Mouse (Mus musculus) limb, embryonic 15.5 days (tissue): Measurements from ENCODE around the gene H2-Q4. TPM values are rescaled to one million over a fixed set of nuclear protein-coding genes. Genes with fewer than 3 reads are reported as not detected.
"Not testable (repeated sequence)": the region's sequence is repeated elsewhere in the genome, so short reads cannot be mapped to it uniquely, and the experiment has no call there.

Experiments
- ATAC-seq: fragments of 200-750 bp; cut with Nextera tagmentation; 2 replicates; pipeline ENCODE4 v1.8.0; 2017; ENCODE audit warnings: low read depth, moderate TSS enrichment; ENCODE audit not compliant: insufficient number of reproducible peaks, low FRiP score, low TSS enrichment
- H3K27ac ChIP-seq: fragments of 300-500 bp; sonication (generic); 2 replicates; pipeline ENCODE4 v1.5.1; 2015; ENCODE audit warnings: moderate library complexity, mild to moderate bottlenecking, inconsistent platforms
- H3K27me3 ChIP-seq: fragments of 300-500 bp; sonication (generic); 2 replicates; pipeline ENCODE4 v1.6.1; 2015; ENCODE audit warnings: inconsistent platforms
- H3K36me3 ChIP-seq: fragments of 300-500 bp; sonication (generic); 2 replicates; pipeline ENCODE4 v1.6.1; 2015; ENCODE audit warnings: inconsistent platforms
- H3K4me1 ChIP-seq: fragments of 300-500 bp; sonication (generic); 2 replicates; pipeline ENCODE4 v1.6.1; 2015; ENCODE audit warnings: inconsistent platforms
- H3K4me2 ChIP-seq: fragments of 300-500 bp; sonication (generic); 2 replicates; pipeline ENCODE4 v1.6.1; 2015; ENCODE audit warnings: mild to moderate bottlenecking, inconsistent platforms
- H3K4me3 ChIP-seq: fragments of 300-500 bp; sonication (generic); 2 replicates; pipeline ENCODE4 v1.5.1; 2015; ENCODE audit warnings: mild to moderate bottlenecking, inconsistent platforms
- H3K9ac ChIP-seq: fragments of 300-500 bp; sonication (generic); 2 replicates; pipeline ENCODE4 v1.6.1; 2015; ENCODE audit warnings: inconsistent platforms
- H3K9me3 ChIP-seq: fragments of 300-500 bp; sonication (generic); 2 replicates; pipeline ENCODE4 v1.6.1; 2016; ENCODE audit warnings: inconsistent platforms
- WGBS: fragments of 180-500 bp; shearing (Covaris S2); methylation state at CpG from one replicate; pipeline ENCODE4 v1.1.7; 2015; 5-methylcytosine and 5-hydroxymethylcytosine counted together
- polyA plus RNA-seq: library from polyadenylated mRNA; unstranded; fragments of >200 nt; fragmentation: Nextera tagmentation; extraction: Ambion mirVana; gene quantifications from 2 replicates; pipeline ENCODE4 v1.2.1, GENCODE M21; 2015

Gene H2-Q4
- polyA plus RNA-seq, 1 experiment from 2014 or later, result 4.3 TPM

DNA sequence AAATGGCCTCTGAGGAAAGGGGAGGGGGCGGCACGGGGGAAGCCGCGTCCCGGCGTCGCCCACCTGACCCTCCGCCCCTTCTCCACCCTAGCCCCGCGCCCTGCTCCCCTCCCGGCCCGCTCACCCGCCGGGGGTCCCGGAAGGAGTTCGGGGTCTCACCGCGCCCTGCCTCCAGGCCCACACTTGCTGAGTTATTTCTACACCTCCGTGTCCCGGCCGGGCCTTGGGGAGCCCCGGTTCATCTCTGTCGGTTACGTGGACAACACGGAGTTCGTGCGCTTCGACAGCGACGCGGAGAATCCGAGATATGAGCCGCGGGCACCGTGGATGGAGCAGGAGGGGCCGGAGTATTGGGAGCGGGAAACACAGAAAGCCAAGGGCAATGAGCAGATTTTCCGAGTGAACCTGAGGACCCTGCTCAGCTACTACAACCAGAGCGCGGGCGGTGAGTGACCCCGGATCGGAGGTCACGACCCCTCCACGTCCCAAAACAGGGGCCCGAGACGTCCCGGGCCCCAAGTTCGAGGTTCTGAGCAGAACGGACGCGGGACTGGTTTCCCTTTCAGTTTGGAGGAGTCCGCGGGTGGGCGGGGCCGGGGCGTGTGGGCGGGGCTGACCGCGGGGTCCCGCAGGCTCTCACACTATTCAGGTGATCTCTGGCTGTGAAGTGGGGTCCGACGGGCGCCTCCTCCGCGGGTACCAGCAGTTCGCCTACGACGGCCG, 473 bp downstream of the H2-Q4 start:
- peak; percentile 40 for ATAC-seq
- Histone ChIP-seq H3K27me3 (no peaks in the 10 kb centered on the region; the same call in 1 of the 2 replicates), H3K9me3 (no peaks in the 10 kb centered on the region), H3K36me3 (no peaks in the 10 kb centered on the region), H3K9ac (peak overlapping the region; percentile 54), H3K4me3 (peak overlapping the region; percentile 62), H3K27ac (no peak overlapping the region), H3K4me1 (peaks cover 8% of the 10 kb centered on the region; the same call in 1 of the 2 replicates), H3K4me2 (peak overlapping the region; percentile 98)
- WGBS, result 2% methylated on average over 60 of the region's 70 CpGs

GRCm38 (mm10) chr17:35389796-35390195, 10.4 kb downstream of the H2-Q4 start:
- not testable (repeated sequence) for H3K27ac ChIP-seq, H3K4me2 ChIP-seq, ATAC-seq, H3K9me3 ChIP-seq, H3K9ac ChIP-seq, H3K4me1 ChIP-seq, H3K27me3 ChIP-seq, H3K36me3 ChIP-seq, H3K4me3 ChIP-seq
- 2% methylated on average over 7 of the region's 7 CpGs for WGBS

- not testable (repeated sequence) for H3K4me1 ChIP-seq, H3K9me3 ChIP-seq, H3K36me3 ChIP-seq, H3K9ac ChIP-seq, H3K4me2 ChIP-seq, ATAC-seq, H3K27me3 ChIP-seq, H3K4me3 ChIP-seq, H3K27ac ChIP-seq
- WGBS, result 67% methylated on average over 2 of the region's 2 CpGs
These were observed 13.3 kb downstream of the H2-Q4 start for GRCm38 (mm10) chr17:35392671-35393070.

GRCm38 (mm10) chr17:35393864-35394800, 14.7 kb downstream of the H2-Q4 start:
- not testable (repeated sequence) for H3K9me3 ChIP-seq, H3K9ac ChIP-seq, H3K27me3 ChIP-seq, H3K27ac ChIP-seq, H3K36me3 ChIP-seq, H3K4me1 ChIP-seq, ATAC-seq
- 2% methylated on average over 54 of the region's 75 CpGs for WGBS
- H3K4me3 ChIP-seq, result peak overlapping the region; percentile 25
- H3K4me2 ChIP-seq, result peak overlapping the region; percentile 43

- not testable (repeated sequence) for ATAC-seq, H3K36me3 ChIP-seq
- 88% methylated on average over 2 of the region's 2 CpGs for WGBS
These were observed 17.5 kb downstream of the H2-Q4 start for GRCm38 (mm10) chr17:35396956-35397355.

GRCm38 (mm10) chr17:35413057-35413456, 33.6 kb downstream of the H2-Q4 start:
- not testable (repeated sequence) for H3K4me2 ChIP-seq, H3K9me3 ChIP-seq, H3K9ac ChIP-seq, ATAC-seq, H3K4me1 ChIP-seq, H3K27ac ChIP-seq, H3K36me3 ChIP-seq, H3K4me3 ChIP-seq, H3K27me3 ChIP-seq
- no CpG with 5 or more reads among the region's 1 CpGs for WGBS

More at GRCm38 (mm10) chr17:35396956-35397355, 17.5 kb downstream of the H2-Q4 start:
- not testable (repeated sequence) for H3K9ac ChIP-seq, H3K9me3 ChIP-seq, H3K4me1 ChIP-seq, H3K27ac ChIP-seq, H3K27me3 ChIP-seq, H3K4me3 ChIP-seq, H3K4me2 ChIP-seq

GRCm38 (mm10) chr17:35415273-35416129, 36.1 kb downstream of the H2-Q4 start:
- H3K4me2 ChIP-seq, H3K9ac ChIP-seq, H3K4me3 ChIP-seq, H3K4me1 ChIP-seq, H3K9me3 ChIP-seq, H3K27ac ChIP-seq, ATAC-seq, H3K27me3 ChIP-seq, H3K36me3 ChIP-seq: not testable (repeated sequence)
- 62% methylated on average over 3 of the region's 10 CpGs for WGBS

DNA sequence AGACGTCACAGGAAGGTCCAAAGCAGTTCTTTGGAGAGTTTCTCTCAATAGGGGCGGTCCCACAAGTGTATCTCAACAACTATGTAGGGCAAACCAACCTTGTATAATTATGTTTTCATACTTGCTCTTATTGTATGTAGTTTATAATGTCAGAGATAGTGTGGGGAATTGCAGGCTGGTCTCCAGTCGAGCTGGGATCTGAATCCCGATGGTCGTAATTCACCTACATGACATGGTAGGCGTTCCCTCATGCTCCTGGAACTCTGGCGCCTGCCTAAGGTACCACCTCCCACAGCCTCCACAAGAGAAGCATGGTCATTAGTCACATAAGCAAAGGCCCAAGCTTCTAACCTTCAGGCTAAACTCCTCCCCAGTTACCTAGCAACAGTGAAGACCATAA, 39.4 kb downstream of the H2-Q4 start:
- WGBS, result 61% methylated on average over 7 of the region's 7 CpGs
- H3K4me3 ChIP-seq, result no peak overlapping the region
- H3K4me1 ChIP-seq, result no peaks in the 10 kb centered on the region
- ATAC-seq, result no peak
- H3K9ac ChIP-seq, result no peak overlapping the region
- H3K27ac ChIP-seq, result no peak overlapping the region
- H3K27me3 ChIP-seq, result peaks cover 6% of the 10 kb centered on the region; the same call in 1 of the 2 replicates
- no peak overlapping the region for H3K4me2 ChIP-seq
- H3K36me3 ChIP-seq, result no peaks in the 10 kb centered on the region
- H3K9me3 ChIP-seq, result no peaks in the 10 kb centered on the region

- H3K4me2 ChIP-seq, H3K9me3 ChIP-seq, H3K4me3 ChIP-seq, ATAC-seq, H3K27me3 ChIP-seq, H3K27ac ChIP-seq, H3K36me3 ChIP-seq, H3K9ac ChIP-seq, H3K4me1 ChIP-seq: not testable (repeated sequence)
- WGBS, result 59% methylated on average over 4 of the region's 4 CpGs
These were observed 40.1 kb downstream of the H2-Q4 start for GRCm38 (mm10) chr17:35419564-35419963.

DNA sequence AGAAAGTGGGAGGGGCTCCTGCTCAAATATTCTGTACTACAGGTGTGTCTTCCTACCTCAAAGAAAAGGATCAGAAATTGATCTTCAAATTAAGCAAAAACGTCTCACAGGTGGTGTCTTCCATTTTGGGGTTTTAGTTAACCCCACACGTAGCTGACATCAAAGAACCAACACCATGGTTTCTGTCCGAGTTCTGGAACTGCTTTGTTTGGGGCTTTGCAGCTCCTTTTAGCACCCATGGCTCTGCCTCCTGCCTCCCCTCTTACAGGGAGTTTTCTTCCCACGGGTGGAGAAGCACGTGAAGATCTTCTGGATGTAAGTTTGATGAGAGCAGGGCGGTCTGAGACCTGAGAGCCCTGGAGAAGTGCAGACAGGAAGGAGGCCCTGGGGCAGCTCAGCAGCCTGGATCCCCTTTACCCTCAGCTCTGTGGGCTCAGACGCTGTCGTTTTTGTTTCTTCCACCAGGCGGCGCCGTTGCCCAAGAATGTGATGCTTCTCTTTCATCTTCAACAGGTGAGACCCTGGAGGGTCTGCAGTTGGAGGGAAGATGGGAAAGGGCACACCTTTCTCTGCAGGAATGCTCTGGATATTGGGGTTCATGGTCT, 40.9 kb downstream of the H2-Q4 start:
- H3K36me3 ChIP-seq, H3K4me1 ChIP-seq, H3K9ac ChIP-seq, ATAC-seq, H3K4me2 ChIP-seq, H3K27ac ChIP-seq, H3K4me3 ChIP-seq, H3K9me3 ChIP-seq: not testable (repeated sequence)
- 12% methylated on average over 11 of the region's 11 CpGs for WGBS
- H3K27me3 ChIP-seq, result peaks cover 16% of the 10 kb centered on the region

DNA sequence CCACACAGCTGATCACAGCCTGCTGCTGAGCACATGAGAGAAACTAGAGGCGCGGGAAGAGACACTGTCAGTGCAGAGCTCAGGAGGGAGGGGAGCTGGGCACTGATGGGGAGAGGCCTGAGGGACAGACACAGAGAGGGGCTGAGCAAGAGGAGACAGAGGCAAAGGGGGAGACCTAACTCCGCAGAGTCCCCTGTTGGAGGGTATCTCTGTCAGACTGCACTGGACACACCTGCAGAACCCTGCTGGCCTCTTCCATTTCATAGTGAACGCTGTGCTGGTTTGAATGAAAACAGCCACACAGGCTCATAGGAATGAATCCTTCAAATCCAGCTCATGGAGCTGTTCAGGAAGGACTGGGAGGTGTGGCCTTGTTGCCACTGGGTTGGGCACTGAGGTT, 41.9 kb downstream of the H2-Q4 start:
- WGBS, result 89% methylated on average over 4 of the region's 4 CpGs
- not testable (repeated sequence) for ATAC-seq, H3K4me1 ChIP-seq

More for the DNA sequence above, 41.9 kb downstream of the H2-Q4 start:
- H3K4me2 ChIP-seq, H3K4me3 ChIP-seq, H3K36me3 ChIP-seq, H3K9ac ChIP-seq, H3K27ac ChIP-seq, H3K9me3 ChIP-seq: not testable (repeated sequence)
- peaks cover 25% of the 10 kb centered on the region for H3K27me3 ChIP-seq
